Mouse (Mus musculus) heart, embryonic 16.5 days (tissue): ENCODE measurements at regions not wholly inside any gene's neighbourhood (a gene's known extent, or its start where the extent isn't known, plus 50 kb on each side); places are given as distances from the start of the nearest gene placed in this dataset.

Experiments
- ATAC-seq: fragments of 200-750 bp; cut with Nextera tagmentation; replicated peaks from 2 replicates; pipeline ENCODE4 v1.8.0; 2017; ENCODE audit warnings: moderate number of reproducible peaks; ENCODE audit not compliant: insufficient read depth, low FRiP score; ENCODE audit errors: extremely low read depth
- H3K27ac ChIP-seq: fragments of 300-500 bp; sonication (generic); 2 replicates; pipeline ENCODE4 v1.5.1; 2014; ENCODE audit warnings: mild to moderate bottlenecking, low read length, control low read depth, moderate library complexity
- H3K27me3 ChIP-seq: fragments of 300-500 bp; sonication (generic); 2 replicates; pipeline ENCODE4 v1.6.1; 2014; ENCODE audit warnings: low read length, mixed read lengths; ENCODE audit not compliant: control insufficient read depth, insufficient read depth
- H3K36me3 ChIP-seq: fragments of 300-500 bp; sonication (generic); 2 replicates; pipeline ENCODE4 v1.6.1; 2014; ENCODE audit not compliant: control insufficient read depth, insufficient read depth
- H3K4me1 ChIP-seq: fragments of 300-500 bp; sonication (generic); 2 replicates; pipeline ENCODE4 v1.6.1; 2014; ENCODE audit warnings: low read length, mixed read lengths; ENCODE audit not compliant: control insufficient read depth, insufficient read depth
- H3K4me2 ChIP-seq: fragments of 300-500 bp; sonication (generic); 2 replicates; pipeline ENCODE4 v1.6.1; 2014; ENCODE audit warnings: low read depth, mild to moderate bottlenecking, control low read depth, low read length
- H3K4me3 ChIP-seq: fragments of 300-500 bp; sonication (generic); 2 replicates; pipeline ENCODE4 v1.5.1; 2014; ENCODE audit warnings: mild to moderate bottlenecking, control low read depth, low read length
- H3K9ac ChIP-seq: fragments of 300-500 bp; sonication (generic); 2 replicates; pipeline ENCODE4 v1.6.1; 2014; ENCODE audit warnings: low read length, control low read depth
- H3K9me3 ChIP-seq: fragments of 300-500 bp; sonication (generic); replicated peaks from 2 replicates; pipeline ENCODE4 v1.6.1; 2016; ENCODE audit warnings: low read length; ENCODE audit not compliant: control insufficient read depth
- WGBS: fragments of 180-500 bp; shearing (Covaris S2); extraction: QIAGEN DNeasy Blood & Tissue Kit; methylation state at CpG from one replicate; pipeline ENCODE4 v1.1.7; 2014; 5-methylcytosine and 5-hydroxymethylcytosine counted together

- Histone ChIP-seq H3K27me3 (0 out of 2 replicates have a peak, but pooled peaks cover 2% of the 10 kb centered on the region), H3K9ac (no peak overlapping the region), H3K9me3 (no peaks in the 10 kb centered on the region), H3K27ac (no peak overlapping the region), H3K4me3 (no peak overlapping the region), H3K4me2 (no peak overlapping the region), H3K36me3 (no peaks in the 10 kb centered on the region), H3K4me1 (no peaks in the 10 kb centered on the region)
- 27% methylated on average over 1 of the region's 1 CpGs for WGBS
- ATAC-seq = no peak
Observed at GRCm38 (mm10) chr2:178771435-178771834, 341.1 kb downstream of the Cdh26 start.

GRCm38 (mm10) chr2:178771881-178772280 is 341.6 kb downstream of the Cdh26 start:
- Histone ChIP-seq H3K27me3 (0 out of 2 replicates have a peak, but pooled peaks cover 2% of the 10 kb centered on the region), H3K36me3 (no peaks in the 10 kb centered on the region), H3K4me3 (no peak overlapping the region), H3K4me1 (no peaks in the 10 kb centered on the region), H3K9ac (no peak overlapping the region), H3K27ac (no peak overlapping the region), H3K4me2 (no peak overlapping the region), H3K9me3 (no peaks in the 10 kb centered on the region)
- 79% methylated on average over 3 of the region's 3 CpGs for WGBS
- no peak for ATAC-seq

GRCm38 (mm10) chr2:178784822-178785589 is 354.7 kb downstream of the Cdh26 start:
- WGBS = 60% methylated on average over 25 of the region's 25 CpGs
- Histone ChIP-seq H3K27ac (no peak overlapping the region), H3K9me3 (no peaks in the 10 kb centered on the region), H3K36me3 (no peaks in the 10 kb centered on the region), H3K9ac (no peak overlapping the region), H3K4me3 (no peak overlapping the region), H3K4me1 (peaks cover 3% of the 10 kb centered on the region), H3K4me2 (peak overlapping the region; percentile 23; the same call in 1 of the 2 replicates), H3K27me3 (no peaks in the 10 kb centered on the region)
- no peak for ATAC-seq

- H3K4me2 ChIP-seq = peak overlapping the region; percentile 23; the same call in 1 of the 2 replicates
- no peaks in the 10 kb centered on the region for H3K27me3 ChIP-seq
- no peaks in the 10 kb centered on the region for H3K36me3 ChIP-seq
- no peak for ATAC-seq
- peaks cover 3% of the 10 kb centered on the region for H3K4me1 ChIP-seq
- WGBS = 17% methylated on average over 6 of the region's 6 CpGs
- no peak overlapping the region for H3K27ac ChIP-seq
- H3K4me3 ChIP-seq = no peak overlapping the region
- 0 out of 2 replicates have a peak overlapping the region, but pooled peaks have one; percentile 23 for H3K9ac ChIP-seq
- H3K9me3 ChIP-seq = no peaks in the 10 kb centered on the region
Observed at GRCm38 (mm10) chr2:178785843-178786242, 355.5 kb downstream of the Cdh26 start.

- WGBS = 53% methylated on average over 3 of the region's 3 CpGs
- no peak for ATAC-seq
- no peaks in the 10 kb centered on the region for H3K4me1 ChIP-seq
Observed at GRCm38 (mm10) chr2:178795841-178796240, 365.5 kb downstream of the Cdh26 start.

GRCm38 (mm10) chr2:178801464-178801863 is 371.1 kb downstream of the Cdh26 start:
- 56% methylated on average over 12 of the region's 12 CpGs for WGBS
- H3K4me1 ChIP-seq = peaks cover 6% of the 10 kb centered on the region
- H3K27ac ChIP-seq = no peak overlapping the region
- no peak overlapping the region for H3K4me2 ChIP-seq
- peaks cover 5% of the 10 kb centered on the region; the same call in 1 of the 2 replicates for H3K9me3 ChIP-seq
- H3K4me3 ChIP-seq = no peak overlapping the region
- H3K27me3 ChIP-seq = no peaks in the 10 kb centered on the region
- ATAC-seq = no peak
- no peak overlapping the region for H3K9ac ChIP-seq
- H3K36me3 ChIP-seq = no peaks in the 10 kb centered on the region

More at GRCm38 (mm10) chr2:178795841-178796240, 365.5 kb downstream of the Cdh26 start:
- no peaks in the 10 kb centered on the region for H3K36me3 ChIP-seq
- H3K27ac ChIP-seq = no peak overlapping the region
- no peaks in the 10 kb centered on the region for H3K27me3 ChIP-seq
- H3K4me3 ChIP-seq = no peak overlapping the region
- H3K9me3 ChIP-seq = peaks cover 5% of the 10 kb centered on the region; the same call in 1 of the 2 replicates
- H3K4me2 ChIP-seq = no peak overlapping the region
- H3K9ac ChIP-seq = no peak overlapping the region

- peaks cover 18% of the 10 kb centered on the region for H3K4me1 ChIP-seq
- 22% methylated on average over 8 of the region's 8 CpGs for WGBS
- no peaks in the 10 kb centered on the region for H3K27me3 ChIP-seq
- H3K36me3 ChIP-seq = no peaks in the 10 kb centered on the region
- no peaks in the 10 kb centered on the region for H3K9me3 ChIP-seq
- no peak overlapping the region for H3K9ac ChIP-seq
- peak overlapping the region; percentile 58 for H3K27ac ChIP-seq
- H3K4me3 ChIP-seq = no peak overlapping the region
- peak; percentile 93 for ATAC-seq
- peak overlapping the region; percentile 8; the same call in 1 of the 2 replicates for H3K4me2 ChIP-seq
Observed at GRCm38 (mm10) chr2:178805283-178805682, 375.0 kb downstream of the Cdh26 start.

- Histone ChIP-seq H3K4me1 (no peaks in the 10 kb centered on the region), H3K27ac (no peak overlapping the region), H3K9ac (no peak overlapping the region), H3K4me2 (no peak overlapping the region), H3K4me3 (no peak overlapping the region), H3K27me3 (no peaks in the 10 kb centered on the region), H3K36me3 (no peaks in the 10 kb centered on the region), H3K9me3 (no peaks in the 10 kb centered on the region)
- no peak for ATAC-seq
- WGBS = 80% methylated on average over 6 of the region's 6 CpGs
Observed at GRCm38 (mm10) chr2:178821552-178821951, 391.2 kb downstream of the Cdh26 start.

- no peak overlapping the region for H3K4me2 ChIP-seq
- no peaks in the 10 kb centered on the region for H3K9me3 ChIP-seq
- H3K4me3 ChIP-seq = no peak overlapping the region
- no peak overlapping the region for H3K27ac ChIP-seq
- H3K36me3 ChIP-seq = no peaks in the 10 kb centered on the region
- no peak overlapping the region for H3K9ac ChIP-seq
- no peaks in the 10 kb centered on the region for H3K27me3 ChIP-seq
- ATAC-seq = no peak
- H3K4me1 ChIP-seq = peaks cover 11% of the 10 kb centered on the region
- 76% methylated on average over 3 of the region's 3 CpGs for WGBS
Observed at GRCm38 (mm10) chr2:178830313-178830712, 400.0 kb downstream of the Cdh26 start.
